Comparison of ENCODE assay signal across 7 mouse cellular contexts in the genomic region with DNA sequence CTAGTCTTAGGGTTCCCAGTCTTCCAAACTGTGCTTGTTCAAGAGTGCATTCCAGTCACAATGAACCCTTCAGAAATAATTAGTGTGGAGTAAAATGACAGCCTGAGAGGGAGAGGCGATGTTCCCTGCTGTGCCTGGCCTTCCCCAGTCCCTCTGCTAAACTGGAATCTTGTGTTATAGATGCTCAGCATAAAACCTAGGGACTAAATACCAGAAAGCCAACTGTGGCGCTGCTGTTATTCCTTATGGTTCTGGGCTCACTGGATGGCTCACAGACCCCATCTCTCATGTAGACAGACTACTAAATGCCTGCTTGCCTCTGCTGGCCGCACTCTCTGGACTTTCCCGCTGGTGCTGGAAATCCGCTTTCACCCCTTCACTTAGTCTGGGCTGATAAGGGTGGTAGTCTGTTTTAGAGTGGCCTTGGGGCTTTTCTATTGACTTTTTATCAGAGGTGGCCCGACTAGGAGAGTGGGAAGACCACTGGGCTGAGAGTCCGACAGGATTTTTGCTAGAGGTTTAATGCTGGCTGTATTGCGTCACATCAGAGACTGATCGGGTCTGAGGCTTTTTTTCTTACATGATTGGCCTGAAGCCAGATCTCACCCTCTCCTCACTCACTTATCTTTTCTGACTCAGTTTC. TPM values are rescaled to one million over a fixed set of nuclear protein-coding genes. Genes with fewer than 3 reads are reported as not detected.
DNase-seq lines count a peak whose midpoint lies in the region; ATAC-seq and TF ChIP-seq lines count a peak whose summit lies in the region.

No protein-coding gene starts in this region.

- H3K27ac ChIP-seq in spleen, adult 2 months (ENCODE audit: insufficient read depth, low read length) = peak overlapping the region; percentile 79
- peak overlapping the region; percentile 82 for H3K27ac ChIP-seq in embryonic fibroblast, embryonic 13.5 days (ENCODE audit: insufficient read depth, low read length)
- H3K27ac ChIP-seq in kidney, postnatal 0 days = peak overlapping the region; percentile 86

- peak overlapping the region; percentile 77 for H3K9ac ChIP-seq in kidney, postnatal 0 days (ENCODE audit: low read depth, low read length)

- H3K9me3 ChIP-seq in kidney, postnatal 0 days (replicated peaks; ENCODE audit: low read length) = no peaks in the 10 kb centered on the region

- 66% methylated on average over 9 of the region's 9 CpGs for WGBS in spleen, adult 2 months
- 12% methylated on average over 9 of the region's 9 CpGs for WGBS in kidney, postnatal 0 days

- peaks cover 2% of the 10 kb centered on the region; the same call in 1 of the 2 replicates for H3K27me3 ChIP-seq in spleen, adult 2 months (ENCODE audit: control insufficient read depth, insufficient read depth, low read length)
- H3K27me3 ChIP-seq in kidney, postnatal 0 days (ENCODE audit: insufficient read depth, low read length) = no peaks in the 10 kb centered on the region

- TF ChIP-seq POLR2A in spleen, adult 2 months (IDR thresholded peaks at IDR 0.05; ENCODE audit: low read depth, low read length) = no peak
- no peak; the same call in 1 of the 2 replicates for TF ChIP-seq POLR2A in embryonic fibroblast, embryonic 13.5 days (IDR thresholded peaks at IDR 0.05; ENCODE audit: low read depth, low read length)

- peak overlapping the region; percentile 29; the same call in 1 of the 2 replicates for H3K4me3 ChIP-seq in spleen, adult 2 months (ENCODE audit: extremely low read depth, insufficient read depth, insufficient read length)
- peak overlapping the region; percentile 84 for H3K4me3 ChIP-seq in embryonic fibroblast, embryonic 13.5 days (ENCODE audit: insufficient read depth, low read length)
- peak overlapping the region; percentile 61 for H3K4me3 ChIP-seq in kidney, postnatal 0 days (replicated peaks; ENCODE audit: low read depth, low read length)

- no peak for TF ChIP-seq CTCF in spleen, adult 2 months (IDR thresholded peaks at IDR 0.05; ENCODE audit: extremely low read depth, insufficient read depth, insufficient read length, insufficient replicate concordance)
- no peak for TF ChIP-seq CTCF in embryonic fibroblast, embryonic 13.5 days (IDR thresholded peaks at IDR 0.05; ENCODE audit: borderline replicate concordance, insufficient read depth, low read length)
- TF ChIP-seq CTCF in kidney, postnatal 0 days (IDR thresholded peaks at IDR 0.05; ENCODE audit: low read depth) = no peak

- no peak for DNase-seq in spleen, adult 2 months (ENCODE audit: low read depth in 1 of 2, low spot score in 2 of 2)
- no peak for DNase-seq in spleen, adult 12 weeks (ENCODE audit: low spot score)
- peak; percentile 57 for DNase-seq in kidney, postnatal 0 days (ENCODE audit: low spot score)
- peak; percentile 77 for DNase-seq in retina, embryonic 14.5 days (ENCODE audit: low spot score)
- DNase-seq in left cerebral cortex, postnatal 10 days (ENCODE audit: extremely low spot score in 1 of 2, low spot score in 2 of 2) = no peak

- intact Hi-C loops in left cerebral cortex, postnatal 10 days (cut with DNase I) = no loop called here

- no peak for ATAC-seq in kidney, postnatal 0 days (replicated peaks; ENCODE audit: low FRiP score, low read depth)
- no peak for ATAC-seq in monocyte, adult 5-6 weeks (replicated peaks; ENCODE audit: insufficient number of reproducible peaks, low FRiP score, low TSS enrichment, poor library complexity, severe bottlenecking)

- H3K4me2 ChIP-seq in kidney, postnatal 0 days (ENCODE audit: low read length) = peak overlapping the region; percentile 81

- H3K4me1 ChIP-seq in spleen, adult 2 months (ENCODE audit: control insufficient read depth, insufficient read depth, insufficient read length) = peaks cover 28% of the 10 kb centered on the region; the same call in 1 of the 2 replicates
- H3K4me1 ChIP-seq in embryonic fibroblast, embryonic 13.5 days (ENCODE audit: control insufficient read depth, insufficient read depth, low read length) = peaks cover 20% of the 10 kb centered on the region
- H3K4me1 ChIP-seq in kidney, postnatal 0 days (replicated peaks; ENCODE audit: insufficient read depth, low read length) = peaks cover 15% of the 10 kb centered on the region; the same call in 1 of the 2 replicates

- no peaks in the 10 kb centered on the region for H3K36me3 ChIP-seq in spleen, adult 2 months (ENCODE audit: control insufficient read depth, insufficient read depth, low read length)
- no peaks in the 10 kb centered on the region for H3K36me3 ChIP-seq in kidney, postnatal 0 days (ENCODE audit: insufficient read depth, low read length)

RNA-seq across cellular contexts. Expression of a gene that starts 4.1 kb away (rescaled TPM):
- 15.3 and 17.3 TPM in 2 replicates for polyA plus RNA-seq in spleen, adult 2 months (2012; rRNA removed)
- polyA plus RNA-seq in embryonic fibroblast, embryonic 13.5 days (2011; ENCODE audit: insufficient read length, low read depth, missing spikeins) = 21.8 and 25.1 TPM in 2 replicates
- polyA plus RNA-seq in kidney, postnatal 0 days (2015; fragmentation: Nextera tagmentation; extraction: Ambion mirVana) = 14.9 and 17.7 TPM in 2 replicates
- total RNA-seq in monocyte, adult 5-6 weeks (2017) = 54.4 to 58.3 TPM (median 55.2 TPM) in 3 replicates
- 1 to 10 TPM; 3.8 to 4.8 TPM for total RNA-seq in left cerebral cortex, postnatal 10 days (2021)

Comparison
In these comparisons a context has a peak if more than half of its experiments do, and no peak if none do; other contexts are left out.
1. DNase-seq: peak in kidney, postnatal 0 days (single experiment) and retina, embryonic 14.5 days (single experiment); none in spleen, adult 2 months (0 of 2), spleen, adult 12 weeks (single experiment) and left cerebral cortex, postnatal 10 days (0 of 2).
2. H3K4me3 ChIP-seq: peak in every context shown above with its lines; median percentile 84 in embryonic fibroblast, embryonic 13.5 days; 61 in kidney, postnatal 0 days; 29 in spleen, adult 2 months.
3. Peak in every context shown above with its lines, with median percentiles within 50 percentile points of each other: H3K27ac ChIP-seq.